Mouse (Mus musculus) forebrain, embryonic 12.5 days (tissue): ENCODE measurements around the gene Fis1. TPM values are rescaled to one million over a fixed set of nuclear protein-coding genes. Genes with fewer than 3 reads are reported as not detected.

Experiments used
- ATAC-seq: fragments of 200-750 bp; cut with Nextera tagmentation; 2 replicates; pipeline ENCODE4 v1.8.0; 2017; ENCODE audit warnings: moderate TSS enrichment; ENCODE audit not compliant: low FRiP score
- H3K27ac ChIP-seq: fragments of 300-500 bp; sonication (generic); 2 replicates; pipeline ENCODE4 v1.5.1; 2016; ENCODE audit warnings: mild to moderate bottlenecking
- H3K27me3 ChIP-seq: fragments of 300-500 bp; sonication (generic); 2 replicates; pipeline ENCODE4 v1.6.1; 2016; ENCODE audit warnings: mild to moderate bottlenecking
- H3K36me3 ChIP-seq: fragments of 300-500 bp; sonication (generic); replicated peaks from 2 replicates; pipeline ENCODE4 v1.6.1; 2016; ENCODE audit warnings: mild to moderate bottlenecking
- H3K4me1 ChIP-seq: fragments of 300-500 bp; sonication (generic); 2 replicates; pipeline ENCODE4 v1.6.1; 2016
- H3K4me2 ChIP-seq: fragments of 300-500 bp; sonication (generic); 2 replicates; pipeline ENCODE4 v1.6.1; 2016; ENCODE audit warnings: mild to moderate bottlenecking, moderate library complexity
- H3K4me3 ChIP-seq: fragments of 300-500 bp; sonication (generic); replicated peaks from 2 replicates; pipeline ENCODE4 v1.5.1; 2016; ENCODE audit warnings: mild to moderate bottlenecking
- H3K9ac ChIP-seq: fragments of 300-500 bp; sonication (generic); 2 replicates; pipeline ENCODE4 v1.6.1; 2016; ENCODE audit warnings: mild to moderate bottlenecking
- H3K9me3 ChIP-seq: fragments of 300-500 bp; sonication (generic); 2 replicates; pipeline ENCODE4 v1.6.1; 2016
- WGBS: fragments of 180-500 bp; shearing (Covaris S2); methylation state at CpG from one replicate; pipeline ENCODE4 v1.1.7; 2016; 5-methylcytosine and 5-hydroxymethylcytosine counted together
- polyA plus RNA-seq: library from polyadenylated mRNA; unstranded; fragments of >200 nt; fragmentation: Nextera tagmentation; extraction: Ambion mirVana; gene quantifications from 2 replicates; pipeline ENCODE4 v1.2.1, GENCODE M21; 2016

Fis1 gene
- 287 and 302 TPM in 2 replicates for polyA plus RNA-seq

DNA sequence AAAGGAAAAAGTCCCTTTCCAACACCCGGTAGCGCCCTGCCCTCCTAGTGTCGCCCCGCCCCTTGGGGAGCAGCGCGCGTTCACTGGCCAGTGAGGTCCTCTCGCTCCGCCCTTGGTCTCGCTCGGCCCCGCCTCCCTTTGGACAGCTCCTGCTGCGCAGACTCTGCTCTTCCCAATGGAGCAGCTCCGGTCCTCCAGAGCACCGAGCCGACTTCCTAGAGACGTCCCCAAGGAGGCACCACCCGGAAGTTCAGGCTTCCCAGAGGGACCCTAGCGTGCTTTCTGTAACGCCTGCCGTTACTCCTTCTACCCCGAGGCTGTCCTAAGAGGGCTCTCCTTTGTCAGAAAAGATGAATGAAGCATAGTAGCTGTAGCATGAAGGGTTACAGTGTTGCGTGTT lies at the start of gene Fis1:
Gene Fis1 (plus strand): TSS at position 261 of the 400 bp plus-strand sequence.
- Histone ChIP-seq H3K4me2 (peak within 1 kb of the TSS; percentile 78), H3K4me3 (peak within 1 kb of the TSS; percentile 69), H3K9me3 (no peaks in the 10 kb centered on the region), H3K27ac (peak within 1 kb of the TSS; percentile 80), H3K27me3 (0 out of 2 replicates have a peak, but pooled peaks cover 5% of the 10 kb centered on the region), H3K36me3 (peaks cover 12% of the 10 kb centered on the region; the same call in 1 of the 2 replicates), H3K4me1 (peaks cover 22% of the 10 kb centered on the region), H3K9ac (peak within 1 kb of the TSS; percentile 74)
- WGBS = under 1% methylated on average over 23 of the region's 23 CpGs
- ATAC-seq = peak; percentile 98

DNA sequence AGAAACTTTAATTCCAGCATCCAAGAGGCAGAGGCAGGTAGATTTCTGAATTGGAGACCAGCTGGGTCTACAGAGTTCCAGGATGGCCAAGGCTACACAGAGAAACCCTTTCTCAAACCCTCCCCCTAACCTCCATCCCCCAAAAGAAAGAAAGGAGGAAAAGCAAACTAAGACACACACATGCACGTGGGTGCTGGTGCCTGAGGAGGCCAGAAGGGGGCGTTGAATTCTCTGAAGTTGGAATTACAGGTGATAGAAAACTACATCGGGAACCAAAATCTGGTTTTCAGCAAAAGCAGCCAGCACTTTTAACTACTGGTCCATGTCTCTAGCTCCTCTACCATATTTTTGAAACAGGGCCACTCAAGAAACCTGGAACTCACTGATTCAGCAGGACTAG lies 48.5 kb upstream of the Fis1 start:
- WGBS = 59% methylated on average over 3 of the region's 3 CpGs

DNA sequence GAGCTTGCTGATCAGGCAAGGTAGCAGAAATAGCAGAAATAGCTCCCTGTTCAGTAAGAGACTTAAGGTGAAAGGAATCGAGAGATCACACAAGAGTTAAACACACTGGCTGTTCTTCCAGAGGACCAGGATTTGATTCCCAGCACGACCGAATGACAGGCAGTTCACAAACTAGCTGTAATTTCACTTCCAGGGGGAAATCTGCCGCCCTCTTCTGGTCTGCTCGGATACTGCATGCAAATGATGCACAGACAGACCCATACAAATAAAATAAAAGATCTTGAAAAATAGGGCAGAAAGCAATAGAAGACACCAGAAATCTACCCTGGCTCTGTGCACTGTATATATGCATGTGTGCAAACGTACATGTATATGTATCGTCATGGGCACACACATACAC lies 47.4 kb upstream of the Fis1 start:
- H3K9ac ChIP-seq = no peak overlapping the region
- H3K36me3 ChIP-seq = 0 out of 2 replicates have a peak, but pooled peaks cover 1% of the 10 kb centered on the region
- H3K4me1 ChIP-seq = peaks cover 12% of the 10 kb centered on the region
- 0 out of 2 replicates have a peak, but pooled peaks cover 2% of the 10 kb centered on the region for H3K9me3 ChIP-seq
- no peaks in the 10 kb centered on the region for H3K27me3 ChIP-seq
- no peak overlapping the region for H3K27ac ChIP-seq
- WGBS = 55% methylated on average over 7 of the region's 7 CpGs
- no peak overlapping the region for H3K4me3 ChIP-seq
- H3K4me2 ChIP-seq = no peak overlapping the region
- ATAC-seq = no peak

More for the DNA sequence above, 48.5 kb upstream of the Fis1 start:
- Histone ChIP-seq H3K9me3 (0 out of 2 replicates have a peak, but pooled peaks cover 2% of the 10 kb centered on the region), H3K36me3 (no peaks in the 10 kb centered on the region), H3K4me2 (no peak overlapping the region), H3K27me3 (no peaks in the 10 kb centered on the region), H3K27ac (no peak overlapping the region), H3K9ac (no peak overlapping the region), H3K4me3 (no peak overlapping the region), H3K4me1 (peaks cover 12% of the 10 kb centered on the region)
- ATAC-seq = no peak

DNA sequence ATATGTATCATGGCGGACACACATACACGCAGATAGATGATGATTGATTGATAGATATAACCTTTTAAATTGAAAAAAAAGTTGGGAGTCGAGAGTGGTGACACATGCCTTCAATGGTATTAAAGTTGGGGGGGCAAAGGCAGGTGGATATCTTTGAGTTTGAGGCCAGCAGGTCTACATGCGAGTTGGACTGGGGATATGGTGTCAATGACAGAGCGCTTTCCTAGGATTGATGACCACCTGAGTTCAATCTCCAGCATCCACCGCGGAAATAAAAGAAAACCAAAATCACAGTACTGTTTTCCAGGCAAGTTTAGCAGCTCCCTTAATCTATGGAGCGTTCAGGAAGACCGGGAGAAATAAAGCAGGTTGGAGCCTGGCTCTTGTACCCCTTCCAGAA lies 45.5 kb upstream of the Fis1 start:
- peak overlapping the region; percentile 69 for H3K4me2 ChIP-seq
- peak; percentile 28 for ATAC-seq
- H3K36me3 ChIP-seq = peaks cover 20% of the 10 kb centered on the region
- H3K27me3 ChIP-seq = no peaks in the 10 kb centered on the region
- H3K9ac ChIP-seq = peak overlapping the region; percentile 66
- H3K27ac ChIP-seq = no peak overlapping the region
- WGBS = 50% methylated on average over 9 of the region's 9 CpGs
- H3K4me1 ChIP-seq = peaks cover 12% of the 10 kb centered on the region
- peak overlapping the region; percentile 74 for H3K4me3 ChIP-seq
- H3K9me3 ChIP-seq = 0 out of 2 replicates have a peak, but pooled peaks cover 2% of the 10 kb centered on the region

DNA sequence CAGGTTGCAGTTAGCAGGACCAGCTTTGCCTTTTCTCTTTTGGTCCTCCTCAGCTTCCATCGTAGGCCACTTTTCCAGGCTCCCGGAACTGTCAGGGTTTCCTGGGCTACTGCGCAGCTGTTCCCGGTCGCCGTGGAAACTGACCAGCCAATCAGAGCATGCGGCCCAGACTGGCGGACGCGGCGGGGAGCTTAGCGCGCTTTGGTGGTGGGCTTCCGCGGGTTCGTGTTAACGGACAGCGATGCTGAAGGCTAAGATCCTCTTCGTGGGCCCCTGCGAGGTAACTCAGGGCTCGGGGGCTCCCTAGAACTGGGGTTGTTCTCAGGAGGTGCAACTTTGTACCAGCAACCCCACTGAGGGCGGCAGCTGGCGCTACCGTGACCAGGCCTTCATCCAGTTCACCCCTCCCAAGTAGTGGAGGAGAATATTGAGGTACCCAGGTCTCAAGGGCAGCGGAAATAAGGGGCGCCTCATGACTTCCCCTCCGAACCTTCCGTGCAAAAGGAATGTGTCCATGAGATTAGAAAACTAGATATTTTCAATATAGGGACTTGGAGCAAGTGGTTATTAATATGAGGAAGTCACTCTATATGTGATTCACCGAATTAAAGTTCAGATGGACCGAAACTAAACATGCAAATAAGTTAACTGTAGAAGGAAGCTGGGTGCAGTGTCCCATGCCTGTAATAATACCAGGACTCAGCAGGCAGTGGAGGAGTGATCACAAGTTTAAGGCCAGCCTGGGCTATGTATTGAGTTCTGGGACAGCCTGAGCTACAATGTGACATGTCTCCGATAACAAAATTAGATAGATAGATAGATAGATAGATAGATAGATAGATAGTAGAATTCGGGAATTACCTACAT lies 44.9 kb upstream of the Fis1 start, which contains the start of gene Ift22:
Gene Ift22 (plus strand): TSS at position 160 of the 867 bp plus-strand sequence.
- Histone ChIP-seq H3K4me1 (peaks cover 12% of the 10 kb centered on the region), H3K36me3 (peaks cover 26% of the 10 kb centered on the region), H3K4me2 (peak within 1 kb of the TSS; percentile 69), H3K27me3 (no peaks in the 10 kb centered on the region), H3K27ac (no peak within 1 kb of the TSS), H3K9ac (peak within 1 kb of the TSS; percentile 66), H3K9me3 (0 out of 2 replicates have a peak, but pooled peaks cover 2% of the 10 kb centered on the region), H3K4me3 (peak within 1 kb of the TSS; percentile 74)
- peak; percentile 96 for ATAC-seq
- WGBS = 10% methylated on average over 32 of the region's 32 CpGs

DNA sequence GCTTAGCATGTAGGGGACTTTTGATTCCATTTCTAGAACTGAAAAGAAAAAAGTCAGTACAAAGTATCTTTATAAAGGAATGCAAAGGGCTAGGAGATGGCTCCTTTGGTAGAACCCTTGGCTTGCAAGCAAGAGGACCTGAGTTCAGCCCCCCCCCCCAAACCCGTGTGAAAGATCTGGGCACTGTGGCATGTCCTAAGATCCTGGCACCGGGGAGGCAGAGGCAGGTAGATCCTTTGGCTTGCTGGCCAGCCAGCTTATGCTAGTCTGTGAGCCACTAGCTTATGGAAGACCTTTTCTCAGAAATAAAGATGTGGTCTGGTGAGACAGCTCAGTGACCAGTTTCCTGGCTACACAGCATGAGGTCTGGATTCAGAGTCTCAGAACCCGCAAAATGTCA lies 38.9 kb upstream of the Fis1 start:
- no peak for ATAC-seq
- Histone ChIP-seq H3K4me3 (no peak overlapping the region), H3K27me3 (no peaks in the 10 kb centered on the region), H3K4me1 (peaks cover 2% of the 10 kb centered on the region; the same call in 1 of the 2 replicates), H3K9ac (no peak overlapping the region), H3K4me2 (no peak overlapping the region), H3K36me3 (peaks cover 38% of the 10 kb centered on the region), H3K9me3 (no peaks in the 10 kb centered on the region), H3K27ac (no peak overlapping the region)
- 82% methylated on average over 3 of the region's 3 CpGs for WGBS

DNA sequence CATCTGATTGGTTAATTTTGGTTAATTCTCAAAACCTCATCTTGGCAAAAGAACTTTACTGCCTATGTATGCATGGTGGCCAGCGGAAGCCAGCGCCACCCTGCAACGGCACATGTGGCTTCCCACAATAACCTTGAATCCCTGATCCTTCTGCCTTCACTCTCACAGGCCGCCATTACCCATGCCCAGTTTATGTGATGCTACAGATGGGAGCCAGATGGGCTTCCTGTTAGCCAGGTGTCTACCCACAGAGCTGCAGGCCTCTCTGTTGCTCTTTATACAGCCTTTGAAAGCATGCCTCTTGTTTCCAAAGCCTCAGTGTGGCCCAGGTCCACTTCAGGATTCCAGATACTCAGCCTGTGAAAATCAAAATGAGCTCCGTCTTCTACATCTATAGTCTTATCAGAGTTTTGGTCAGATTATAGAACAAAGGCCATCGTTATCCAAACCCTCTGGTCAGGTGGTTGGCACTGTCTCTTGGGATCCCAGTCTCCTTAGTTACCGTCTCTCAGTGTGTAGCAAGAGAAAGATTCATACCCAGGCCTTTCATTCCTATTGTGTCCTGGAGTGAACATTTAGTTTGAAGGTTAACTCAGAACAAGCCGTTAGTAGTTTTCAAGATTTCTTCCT lies 35.3 kb upstream of the Fis1 start:
- Histone ChIP-seq H3K4me3 (no peak overlapping the region), H3K4me2 (no peak overlapping the region), H3K9me3 (no peaks in the 10 kb centered on the region), H3K27me3 (no peaks in the 10 kb centered on the region), H3K9ac (no peak overlapping the region), H3K27ac (no peak overlapping the region), H3K4me1 (peaks cover 7% of the 10 kb centered on the region), H3K36me3 (peaks cover 17% of the 10 kb centered on the region)
- 96% methylated on average over 8 of the region's 8 CpGs for WGBS
- ATAC-seq = no peak

DNA sequence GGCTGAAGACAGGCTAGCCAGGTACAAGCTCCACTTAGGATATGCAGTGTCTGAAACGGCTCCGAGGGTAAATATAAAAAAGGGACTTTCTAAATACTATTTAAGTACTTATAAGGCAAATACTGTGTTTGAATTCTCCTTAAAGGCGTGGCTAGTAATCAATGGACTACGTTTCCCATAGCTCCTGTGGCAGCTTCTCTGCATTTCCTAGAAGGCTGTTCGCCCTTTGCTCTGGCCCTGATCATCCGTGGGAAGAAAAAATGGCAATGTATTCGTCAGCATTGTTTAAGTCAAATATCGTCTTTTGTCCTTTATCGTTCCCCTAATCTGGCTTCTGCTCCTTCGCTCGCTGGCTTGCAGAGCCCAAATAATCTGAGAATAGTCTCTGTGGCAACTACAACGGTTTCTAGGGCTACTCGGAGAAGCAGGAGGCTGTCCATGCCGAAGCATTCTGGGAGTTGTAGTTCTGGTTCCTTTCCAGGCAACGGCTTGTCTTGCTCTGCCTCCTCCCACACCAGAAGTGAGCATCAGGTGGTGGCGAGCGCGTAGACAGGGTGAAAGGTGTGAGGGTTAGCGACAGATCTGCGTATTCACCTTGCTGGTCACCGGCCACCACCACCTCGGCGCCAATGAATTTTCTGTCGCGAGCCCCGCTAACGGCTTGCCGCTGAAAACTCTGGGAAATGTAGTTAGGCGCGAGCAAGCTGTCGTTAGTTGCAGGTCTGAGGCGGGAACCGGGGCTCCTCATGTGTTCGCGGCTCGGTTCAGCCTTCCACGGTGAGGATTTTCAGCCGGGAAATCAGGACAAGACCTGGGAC lies 34.2 kb upstream of the Fis1 start:
- Histone ChIP-seq H3K4me2 (peak overlapping the region; percentile 86), H3K9ac (peak overlapping the region; percentile 71), H3K9me3 (no peaks in the 10 kb centered on the region), H3K4me3 (peak overlapping the region; percentile 59), H3K4me1 (peaks cover 7% of the 10 kb centered on the region), H3K27ac (peak overlapping the region; percentile 42; the same call in 1 of the 2 replicates), H3K27me3 (no peaks in the 10 kb centered on the region), H3K36me3 (peaks cover 6% of the 10 kb centered on the region)
- ATAC-seq = peak; percentile 89
- WGBS = 3% methylated on average over 38 of the region's 38 CpGs

DNA sequence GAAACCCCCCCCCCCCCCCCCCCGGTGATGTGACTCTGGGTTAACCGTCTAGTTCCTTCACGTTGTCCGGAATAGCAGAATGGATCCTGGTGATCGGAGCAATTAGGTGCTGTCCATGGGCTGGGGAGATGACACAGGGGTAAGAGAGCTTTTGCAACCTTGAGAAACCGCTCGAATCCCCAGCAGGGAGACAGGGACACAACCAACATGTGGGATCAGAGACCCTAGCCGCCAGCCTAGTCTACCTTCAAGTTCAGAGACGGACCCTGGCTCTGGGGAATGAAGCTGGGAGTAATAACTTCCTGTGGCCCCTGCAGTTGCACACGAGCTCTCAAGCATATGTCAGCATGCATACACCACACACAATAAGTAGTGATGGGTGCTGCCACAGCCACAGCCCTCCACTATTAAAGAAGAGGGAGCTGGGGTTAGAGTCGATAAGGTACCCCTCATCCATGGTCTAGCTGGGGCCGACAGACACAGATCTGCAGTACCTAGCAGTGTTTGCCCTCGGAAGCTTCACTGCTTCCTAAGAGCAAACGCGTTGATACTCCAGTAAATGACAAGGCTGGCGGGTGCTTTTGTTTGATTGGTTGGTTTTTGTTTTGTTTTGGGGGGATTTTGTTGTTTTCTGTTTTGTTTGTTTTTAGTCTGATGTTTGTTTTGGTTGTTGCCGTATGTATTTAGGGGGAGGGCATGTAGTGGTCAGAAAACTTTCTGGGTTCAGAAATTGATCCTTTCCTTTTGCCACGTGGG lies 33.4 kb upstream of the Fis1 start:
- Histone ChIP-seq H3K4me3 (peak overlapping the region; percentile 59), H3K27ac (no peak overlapping the region), H3K9ac (peak overlapping the region; percentile 71), H3K4me2 (peak overlapping the region; percentile 86), H3K9me3 (no peaks in the 10 kb centered on the region), H3K27me3 (no peaks in the 10 kb centered on the region), H3K4me1 (peaks cover 7% of the 10 kb centered on the region), H3K36me3 (peaks cover under 1% of the 10 kb centered on the region; the same call in 1 of the 2 replicates)
- WGBS = 23% methylated on average over 18 of the region's 18 CpGs
- peak; percentile 37; the same call in 1 of the 2 replicates for ATAC-seq

DNA sequence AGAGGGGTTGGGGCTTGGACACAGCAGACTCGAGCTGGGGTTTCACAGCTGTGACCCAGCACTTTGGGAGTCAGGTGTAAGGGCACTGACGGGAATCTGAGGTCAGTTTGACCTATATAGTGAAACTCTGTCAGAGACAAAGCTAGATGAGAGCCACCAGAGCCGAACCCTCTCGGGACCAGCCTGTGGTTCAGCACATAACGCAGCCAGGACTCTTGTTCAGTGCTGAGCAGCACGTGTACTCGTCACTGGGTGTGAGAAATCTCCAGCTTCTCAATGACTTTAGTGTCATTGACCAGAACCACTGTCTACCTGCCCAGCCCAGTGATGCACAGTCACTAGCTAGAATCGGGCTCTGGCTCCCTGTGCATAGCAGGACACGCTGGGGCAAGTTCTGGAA lies 30.2 kb upstream of the Fis1 start:
- Histone ChIP-seq H3K4me1 (peaks cover 7% of the 10 kb centered on the region), H3K27ac (no peak overlapping the region), H3K4me2 (no peak overlapping the region), H3K27me3 (no peaks in the 10 kb centered on the region), H3K9ac (no peak overlapping the region), H3K4me3 (no peak overlapping the region), H3K9me3 (no peaks in the 10 kb centered on the region), H3K36me3 (no peaks in the 10 kb centered on the region)
- ATAC-seq = no peak
- WGBS = 89% methylated on average over 9 of the region's 9 CpGs

DNA sequence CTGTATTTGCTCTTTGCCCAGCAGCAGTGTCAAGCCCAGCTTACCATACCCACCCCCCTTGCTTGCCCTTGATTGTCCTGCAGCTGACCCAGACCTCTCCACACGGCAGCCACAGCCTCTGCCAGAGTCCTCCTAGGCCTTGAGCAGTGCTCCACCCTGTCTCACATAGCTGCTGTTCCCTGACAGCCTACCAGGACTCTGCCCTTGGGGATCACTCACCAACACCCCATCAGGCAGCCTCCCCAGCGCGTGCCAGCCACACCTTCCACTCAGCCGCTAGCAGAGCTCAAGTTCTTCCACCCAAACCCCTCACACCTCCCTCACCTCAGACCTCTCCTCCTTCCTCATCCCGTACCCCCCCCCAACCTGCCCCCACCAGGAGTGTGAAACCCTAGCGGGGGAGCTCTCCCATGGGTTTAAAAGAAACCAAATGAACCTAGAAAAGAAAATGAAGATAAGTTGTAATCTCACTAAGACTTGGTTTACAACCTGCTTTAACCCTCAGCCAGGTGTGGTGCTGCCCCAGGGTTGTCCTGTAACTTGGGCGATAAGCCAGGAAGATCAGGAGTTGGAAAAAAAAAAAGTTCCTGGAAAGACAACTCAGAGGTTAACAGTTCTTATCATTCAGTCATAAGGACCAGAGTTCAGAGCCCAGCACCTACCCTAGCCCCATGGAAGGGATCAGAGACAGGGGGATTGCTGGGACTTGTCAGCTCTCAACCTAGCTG lies 29.2 kb upstream of the Fis1 start:
- no peak overlapping the region for H3K27ac ChIP-seq
- H3K27me3 ChIP-seq = no peaks in the 10 kb centered on the region
- 86% methylated on average over 7 of the region's 7 CpGs for WGBS
- no peaks in the 10 kb centered on the region for H3K36me3 ChIP-seq
- H3K4me2 ChIP-seq = no peak overlapping the region
- H3K4me3 ChIP-seq = no peak overlapping the region
- no peaks in the 10 kb centered on the region for H3K9me3 ChIP-seq
- no peak overlapping the region for H3K9ac ChIP-seq
- peaks cover 7% of the 10 kb centered on the region for H3K4me1 ChIP-seq
- no peak for ATAC-seq
